Mouse (Mus musculus): ENCODE measurements around the gene Brf1. TPM values are rescaled to one million over a fixed set of nuclear protein-coding genes. Genes with fewer than 3 reads are reported as not detected.
A peak's percentile ranks its signal among the peaks of the same experiment; 100 is the strongest.

Brf1 gene
- polyA plus RNA-seq, 1 experiment from 2014 or later: 41.4 TPM

- H3K36me3 ChIP-seq (ENCODE audit: insufficient read depth, low read length): peaks cover 19% of the 10 kb centered on the region; the same call in 1 of the 2 replicates
- no peaks in the 10 kb centered on the region for H3K9me3 ChIP-seq (replicated peaks; ENCODE audit: low read length)
- DNase-seq (ENCODE audit: low spot score) (no peak), ATAC-seq (replicated peaks; ENCODE audit: low FRiP score, low read depth) (no peak)
- H3K27me3 ChIP-seq (ENCODE audit: insufficient read depth, low read length): no peaks in the 10 kb centered on the region
- TF ChIP-seq CTCF (IDR thresholded peaks at IDR 0.05; ENCODE audit: low read depth): no peak
- no peak overlapping the region for H3K4me3 ChIP-seq (replicated peaks; ENCODE audit: low read depth, low read length)
- no peak overlapping the region for H3K4me2 ChIP-seq (ENCODE audit: low read length)
- 89% methylated on average over 2 of the region's 2 CpGs for WGBS
- no peak overlapping the region for H3K9ac ChIP-seq (ENCODE audit: low read depth, low read length)
- H3K4me1 ChIP-seq (replicated peaks; ENCODE audit: insufficient read depth, low read length): no peaks in the 10 kb centered on the region
- no peak overlapping the region for H3K27ac ChIP-seq
Measured at GRCm38 (mm10) chr12:112991444-112991843, 9.1 kb downstream of the Brf1 start.

GRCm38 (mm10) chr12:112990706-112991405, 9.6 kb downstream of the Brf1 start:
- no peaks in the 10 kb centered on the region for H3K27me3 ChIP-seq (ENCODE audit: insufficient read depth, low read length)
- peaks cover 20% of the 10 kb centered on the region; the same call in 1 of the 2 replicates for H3K36me3 ChIP-seq (ENCODE audit: insufficient read depth, low read length)
- 87% methylated on average over 5 of the region's 5 CpGs for WGBS
- H3K9me3 ChIP-seq (replicated peaks; ENCODE audit: low read length): no peaks in the 10 kb centered on the region
- ATAC-seq (replicated peaks; ENCODE audit: low FRiP score, low read depth) (no peak), DNase-seq (ENCODE audit: low spot score) (no peak)
- no peak overlapping the region for H3K4me2 ChIP-seq (ENCODE audit: low read length)
- H3K4me1 ChIP-seq (replicated peaks; ENCODE audit: insufficient read depth, low read length): no peaks in the 10 kb centered on the region
- H3K27ac ChIP-seq: no peak overlapping the region
- TF ChIP-seq CTCF (IDR thresholded peaks at IDR 0.05; ENCODE audit: low read depth): no peak
- H3K4me3 ChIP-seq (replicated peaks; ENCODE audit: low read depth, low read length): no peak overlapping the region
- no peak overlapping the region for H3K9ac ChIP-seq (ENCODE audit: low read depth, low read length)

GRCm38 (mm10) chr12:112987877-112988276, 12.6 kb downstream of the Brf1 start:
- Histone ChIP-seq H3K4me2 (ENCODE audit: low read length) (no peak overlapping the region), H3K36me3 (ENCODE audit: insufficient read depth, low read length) (peaks cover 34% of the 10 kb centered on the region; the same call in 1 of the 2 replicates), H3K27ac (no peak overlapping the region), H3K9ac (ENCODE audit: low read depth, low read length) (no peak overlapping the region), H3K9me3 (replicated peaks; ENCODE audit: low read length) (no peaks in the 10 kb centered on the region), H3K4me1 (replicated peaks; ENCODE audit: insufficient read depth, low read length) (no peaks in the 10 kb centered on the region), H3K27me3 (ENCODE audit: insufficient read depth, low read length) (no peaks in the 10 kb centered on the region), H3K4me3 (replicated peaks; ENCODE audit: low read depth, low read length) (no peak overlapping the region)
- peak; percentile 66 for TF ChIP-seq CTCF (IDR thresholded peaks at IDR 0.05; ENCODE audit: low read depth)
- DNase-seq (ENCODE audit: low spot score) (peak; percentile 36), ATAC-seq (replicated peaks; ENCODE audit: low FRiP score, low read depth) (no peak)
- 75% methylated on average over 6 of the region's 6 CpGs for WGBS

GRCm38 (mm10) chr12:112985346-112985745, 15.2 kb downstream of the Brf1 start:
- no peak for DNase-seq (ENCODE audit: low spot score)
- Histone ChIP-seq H3K4me2 (ENCODE audit: low read length) (no peak overlapping the region), H3K9me3 (replicated peaks; ENCODE audit: low read length) (no peaks in the 10 kb centered on the region), H3K4me1 (replicated peaks; ENCODE audit: insufficient read depth, low read length) (no peaks in the 10 kb centered on the region), H3K27me3 (ENCODE audit: insufficient read depth, low read length) (no peaks in the 10 kb centered on the region), H3K27ac (no peak overlapping the region), H3K36me3 (ENCODE audit: insufficient read depth, low read length) (peaks cover 51% of the 10 kb centered on the region), H3K4me3 (replicated peaks; ENCODE audit: low read depth, low read length) (no peak overlapping the region), H3K9ac (ENCODE audit: low read depth, low read length) (no peak overlapping the region)
- peak; percentile 40 for TF ChIP-seq CTCF (IDR thresholded peaks at IDR 0.05; ENCODE audit: low read depth)
- no peak for ATAC-seq (replicated peaks; ENCODE audit: low FRiP score, low read depth)
- WGBS: 95% methylated on average over 6 of the region's 6 CpGs

GRCm38 (mm10) chr12:112982031-112982430, 18.5 kb downstream of the Brf1 start:
- peaks cover 4% of the 10 kb centered on the region; the same call in 1 of the 2 replicates for H3K4me1 ChIP-seq (replicated peaks; ENCODE audit: insufficient read depth, low read length)
- H3K27me3 ChIP-seq (ENCODE audit: insufficient read depth, low read length): no peaks in the 10 kb centered on the region
- 71% methylated on average over 2 of the region's 2 CpGs for WGBS
- no peak overlapping the region for H3K4me2 ChIP-seq (ENCODE audit: low read length)
- ATAC-seq (replicated peaks; ENCODE audit: low FRiP score, low read depth) (no peak), DNase-seq (ENCODE audit: low spot score) (no peak)
- H3K9me3 ChIP-seq (replicated peaks; ENCODE audit: low read length): no peaks in the 10 kb centered on the region
- H3K9ac ChIP-seq (ENCODE audit: low read depth, low read length): no peak overlapping the region
- no peak overlapping the region for H3K27ac ChIP-seq
- TF ChIP-seq CTCF (IDR thresholded peaks at IDR 0.05; ENCODE audit: low read depth): no peak
- H3K4me3 ChIP-seq (replicated peaks; ENCODE audit: low read depth, low read length): no peak overlapping the region
- peaks cover 68% of the 10 kb centered on the region for H3K36me3 ChIP-seq (ENCODE audit: insufficient read depth, low read length)

GRCm38 (mm10) chr12:112977156-112977555, 23.3 kb downstream of the Brf1 start:
- Histone ChIP-seq H3K4me3 (replicated peaks; ENCODE audit: low read depth, low read length) (peak overlapping the region; percentile 68), H3K4me1 (replicated peaks; ENCODE audit: insufficient read depth, low read length) (peaks cover 6% of the 10 kb centered on the region; the same call in 1 of the 2 replicates), H3K4me2 (ENCODE audit: low read length) (peak overlapping the region; percentile 94), H3K9ac (ENCODE audit: low read depth, low read length) (peak overlapping the region; percentile 78), H3K27me3 (ENCODE audit: insufficient read depth, low read length) (no peaks in the 10 kb centered on the region), H3K27ac (peak overlapping the region; percentile 90), H3K36me3 (ENCODE audit: insufficient read depth, low read length) (peaks cover 61% of the 10 kb centered on the region), H3K9me3 (replicated peaks; ENCODE audit: low read length) (no peaks in the 10 kb centered on the region)
- no peak for ATAC-seq (replicated peaks; ENCODE audit: low FRiP score, low read depth)
- 40% methylated on average over 12 of the region's 12 CpGs for WGBS
- TF ChIP-seq CTCF (IDR thresholded peaks at IDR 0.05; ENCODE audit: low read depth): no peak
- peak; percentile 9 for DNase-seq (ENCODE audit: low spot score)
